Mouse (Mus musculus): ENCODE results near the gene Adamts13. TPM values are rescaled to one million over a fixed set of nuclear protein-coding genes. Genes with fewer than 3 reads are reported as not detected.

The Adamts13 gene
- total RNA-seq, 2 experiments from 2014 or later = not detected

- DNase-seq = peak; percentile 75
Measured at GRCm38 (mm10) chr2:27038596-27038995, 65.4 kb downstream of the Adamts13 start.

- no peak for DNase-seq
Measured at GRCm38 (mm10) chr2:27039286-27039685, 66.1 kb downstream of the Adamts13 start.

GRCm38 (mm10) chr2:27042131-27042844 is 69.1 kb downstream of the Adamts13 start:
- no peak for DNase-seq

GRCm38 (mm10) chr2:27043461-27043860 is 70.2 kb downstream of the Adamts13 start:
- DNase-seq = peak; percentile 91

GRCm38 (mm10) chr2:27044166-27044565 is 71.0 kb downstream of the Adamts13 start:
- DNase-seq = peak; percentile 48

GRCm38 (mm10) chr2:27044641-27045040 is 71.4 kb downstream of the Adamts13 start:
- DNase-seq = no peak

GRCm38 (mm10) chr2:27045979-27046770 is 73.0 kb downstream of the Adamts13 start:
- DNase-seq = peak; percentile 67

- no peak for DNase-seq
Measured at GRCm38 (mm10) chr2:27049408-27049807, 76.2 kb downstream of the Adamts13 start.

GRCm38 (mm10) chr2:27058251-27058650 is 85.0 kb downstream of the Adamts13 start:
- DNase-seq = no peak

GRCm38 (mm10) chr2:27058751-27059150 is 85.5 kb downstream of the Adamts13 start:
- no peak for DNase-seq

- no peak for DNase-seq
Measured at GRCm38 (mm10) chr2:27059187-27059586, 86.0 kb downstream of the Adamts13 start.

Other genes starting within 250 kb of the Adamts13 start
- gene Abo, start 108.4 kb upstream of the Adamts13 start, total RNA-seq (2021) = not detected
- gene Surf6, start 70.5 kb upstream of the Adamts13 start, total RNA-seq (2021) = 10 to 100 TPM; 12.9 to 14.7 TPM
- 10 to 100 TPM; 21.9 to 22.8 TPM for gene Med22, start 62.7 kb upstream of the Adamts13 start, total RNA-seq (2021)
- gene Rpl7a, start 62.7 kb upstream of the Adamts13 start, total RNA-seq (2021) = 100 to 1,000 TPM; 415 to 419 TPM
- gene Surf2, start 57.0 kb upstream of the Adamts13 start, total RNA-seq (2021) = 10 to 100 TPM; 14.0 to 15.4 TPM
- 10 to 100 TPM; 33.3 to 37.6 TPM for gene Surf1, start 56.9 kb upstream of the Adamts13 start, total RNA-seq (2021)
- 10 to 100 TPM; 93.2 to 99.4 TPM for gene Surf4, start 39.5 kb upstream of the Adamts13 start, total RNA-seq (2021)
- gene Stkld1, start 39.4 kb upstream of the Adamts13 start, total RNA-seq (2021) = not detected
- 10 to 100 TPM; 14.4 to 22.5 TPM for gene Rexo4, start 9.0 kb upstream of the Adamts13 start, total RNA-seq (2021)
- 10 to 100 TPM; 24.0 to 26.2 TPM for gene Cacfd1, start 36.5 kb downstream of the Adamts13 start, total RNA-seq (2021)
- gene Slc2a6, start 54.6 kb downstream of the Adamts13 start, total RNA-seq (2021) = under 1 TPM; 0.16 to 0.27 TPM
- gene Mymk, start 98.8 kb downstream of the Adamts13 start, total RNA-seq (2021) = 10 to 100 TPM; 51.6 to 58.5 TPM
- 1 to 10 TPM; 3.1 to 4.8 TPM for gene Adamtsl2, start 106.0 kb downstream of the Adamts13 start, total RNA-seq (2021)
- gene Fam163b, start 169.1 kb downstream of the Adamts13 start, total RNA-seq (2021) = under 1 TPM; 0.33 to 0.36 TPM
- under 1 TPM; 0.14 to 0.23 TPM for gene Dbh, start 191.8 kb downstream of the Adamts13 start, total RNA-seq (2021)

All from gastrocnemius, postnatal 10 days (tissue).